Mouse (Mus musculus) telencephalon, adult 2 months (tissue): ENCODE data around the gene Slc24a1.

ENCODE experiments used
- DNase-seq: peaks from one replicate; pipeline ENCODE4 v3.0.0-alpha.2; 2011; ENCODE audit warnings: low read depth, low spot score

Slc24a1 gene

DNA sequence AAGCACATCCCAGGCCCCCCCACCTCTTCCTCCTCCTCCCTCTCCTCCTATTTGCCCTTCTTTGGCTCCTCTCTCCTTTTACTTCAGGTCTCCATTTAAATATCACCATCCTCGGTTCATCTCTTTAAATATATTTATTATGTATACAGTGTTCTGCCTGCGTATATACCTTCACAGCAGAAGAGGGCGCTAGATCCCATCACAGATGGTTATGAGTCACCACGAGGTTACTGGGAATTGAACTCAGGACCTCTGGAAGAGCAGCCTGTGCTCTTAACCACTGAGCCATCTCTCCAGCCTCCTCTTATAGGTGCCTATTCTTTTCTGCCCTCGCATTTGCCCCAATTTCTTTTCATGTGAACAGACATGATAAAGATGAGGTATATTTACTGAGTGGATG, 13.9 kb downstream of the Slc24a1 start:
- DNase-seq = no peak

DNA sequence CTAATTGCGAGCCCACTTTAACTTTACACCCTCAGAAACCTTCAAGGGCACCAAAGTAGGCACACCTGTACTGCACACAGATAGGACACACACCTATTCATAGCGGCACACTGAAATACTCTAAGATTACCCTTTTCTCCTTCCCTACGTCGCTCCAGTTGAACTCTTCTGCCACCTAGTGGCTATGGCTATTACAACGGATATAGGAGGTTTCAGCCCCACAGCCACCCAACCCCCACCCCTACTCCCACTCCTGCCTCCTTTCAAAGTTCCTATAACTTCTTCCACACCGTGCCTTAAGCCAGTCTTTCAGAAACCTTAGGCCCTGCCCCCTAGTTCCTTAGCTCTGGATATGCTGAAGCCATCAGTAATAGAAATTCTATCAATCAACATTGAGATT, 14.9 kb downstream of the Slc24a1 start:
- DNase-seq = no peak

- DNase-seq = no peak
Measured at GRCm38 (mm10) chr9:64934015-64934754, 17.2 kb downstream of the Slc24a1 start.

DNA sequence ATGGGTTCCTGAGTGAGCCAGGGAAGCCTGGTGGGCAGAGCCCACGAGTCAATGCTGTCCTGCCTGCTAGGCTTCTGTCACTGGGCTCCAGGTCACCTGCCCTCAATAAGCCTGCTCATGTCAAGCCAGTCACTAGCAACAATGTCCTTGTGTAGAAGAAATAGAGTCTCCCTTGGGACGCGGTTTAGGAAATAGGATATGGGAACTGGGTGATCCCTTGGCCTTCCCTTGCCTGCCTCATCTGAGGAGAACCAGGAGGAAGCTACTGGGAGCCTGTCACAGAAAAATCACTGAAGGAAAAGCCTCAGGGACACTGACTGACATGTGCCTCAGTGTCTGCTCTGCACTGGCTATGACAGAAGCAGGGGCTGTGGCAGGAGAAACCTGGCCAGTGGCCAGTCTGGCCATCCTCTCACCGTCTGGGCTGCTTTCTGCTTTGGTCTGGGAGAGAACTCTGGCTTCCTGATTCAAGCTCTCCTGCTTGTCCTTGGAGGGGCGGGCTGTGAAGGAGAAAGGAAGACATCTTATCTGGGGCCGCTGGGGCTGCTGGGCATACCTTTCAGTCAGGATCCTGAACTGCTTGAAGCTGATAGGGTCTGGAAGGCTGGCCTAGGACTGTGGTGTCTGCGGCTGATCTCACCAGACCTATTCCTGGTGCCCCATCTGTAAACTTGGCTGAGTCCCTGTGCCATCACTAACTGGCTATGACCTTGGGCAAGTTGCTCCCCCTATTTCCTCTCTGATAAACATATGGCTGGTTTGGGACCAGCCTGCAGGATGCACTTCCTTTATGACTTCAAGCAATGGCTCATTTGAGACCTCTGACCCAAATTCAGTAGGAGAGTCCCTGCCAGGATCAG, 19.4 kb downstream of the Slc24a1 start:
- no peak for DNase-seq

DNA sequence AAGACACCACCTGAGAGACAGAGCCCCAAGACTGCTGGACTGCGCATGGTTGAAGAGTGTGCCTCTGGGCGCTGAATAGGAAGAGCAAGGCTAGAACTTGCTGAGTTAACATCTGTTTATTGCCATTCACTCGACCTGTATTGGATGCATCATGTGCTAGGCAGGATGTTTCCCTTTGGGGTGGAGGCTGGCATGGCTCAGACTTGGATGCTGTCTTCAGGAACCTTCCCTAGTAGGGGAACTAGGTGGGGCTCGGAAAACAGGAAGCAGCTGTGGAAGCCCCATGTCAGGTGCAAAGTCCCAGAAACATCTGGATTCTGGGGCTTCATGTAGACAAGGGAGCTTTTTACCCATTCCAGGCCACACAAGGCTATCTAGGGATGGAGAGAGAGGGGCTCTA, 21.2 kb downstream of the Slc24a1 start:
- no peak for DNase-seq

DNA sequence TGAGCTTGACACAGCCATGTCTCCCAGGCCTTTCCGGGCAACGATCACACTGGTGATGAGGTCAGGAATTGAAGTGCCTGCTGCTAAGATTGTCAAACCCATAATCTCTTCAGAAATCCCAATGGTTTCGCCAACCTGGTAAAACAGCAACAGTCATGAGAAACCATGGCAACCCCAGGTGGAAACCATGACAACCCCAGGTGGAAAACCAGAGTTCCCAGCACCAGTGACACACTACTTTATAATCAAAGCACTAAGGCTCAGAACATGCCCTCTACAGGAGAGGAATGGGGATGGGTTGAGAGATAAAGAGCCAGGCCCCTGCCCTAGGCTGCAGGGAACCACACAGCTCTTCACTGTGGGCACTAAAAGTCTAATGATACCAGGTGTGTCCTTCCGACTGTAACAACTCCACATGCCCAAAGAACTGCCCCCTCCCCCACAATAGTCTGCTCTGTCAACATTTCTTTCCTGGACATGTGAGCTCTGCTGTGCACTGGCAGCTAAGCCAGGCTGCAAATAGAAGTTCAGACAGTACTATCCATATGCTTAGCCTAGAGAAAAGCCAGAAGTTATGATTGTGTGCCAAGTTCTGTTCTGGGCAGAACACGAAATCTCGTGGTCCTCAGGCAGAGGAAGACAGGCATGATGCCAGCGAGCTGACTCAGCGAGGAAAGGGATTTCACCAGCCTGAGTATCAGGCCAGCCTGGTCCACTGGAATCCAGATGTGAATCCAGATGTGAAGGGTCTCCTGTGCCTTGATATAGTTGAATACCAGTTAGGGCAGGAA, 25.0 kb downstream of the Slc24a1 start:
- DNase-seq = peak; percentile 89

- DNase-seq = no peak
Measured at GRCm38 (mm10) chr9:64925771-64926170, 25.6 kb downstream of the Slc24a1 start.

DNA sequence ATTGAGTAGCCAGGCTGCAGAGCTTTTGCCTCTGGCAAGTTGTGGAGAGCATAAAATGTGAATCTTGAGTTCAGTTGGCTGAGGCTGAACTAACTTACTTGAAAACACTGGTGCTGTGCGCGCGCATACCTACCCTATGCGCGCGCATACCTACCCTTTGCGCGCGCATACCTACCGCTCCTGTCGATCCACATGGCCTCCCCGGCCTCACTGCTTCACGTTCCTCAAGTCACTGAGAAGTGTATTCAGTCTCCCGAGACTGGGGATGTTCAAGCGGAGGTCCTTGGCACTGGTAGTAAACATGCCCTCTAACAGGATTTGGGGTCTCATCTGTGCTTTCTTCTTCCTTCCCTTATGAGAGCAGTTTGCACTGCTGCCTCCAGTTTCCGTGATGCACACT, 32.8 kb downstream of the Slc24a1 start:
- DNase-seq = no peak

GRCm38 (mm10) chr9:64914629-64915028, 36.8 kb downstream of the Slc24a1 start:
- DNase-seq = no peak

DNA sequence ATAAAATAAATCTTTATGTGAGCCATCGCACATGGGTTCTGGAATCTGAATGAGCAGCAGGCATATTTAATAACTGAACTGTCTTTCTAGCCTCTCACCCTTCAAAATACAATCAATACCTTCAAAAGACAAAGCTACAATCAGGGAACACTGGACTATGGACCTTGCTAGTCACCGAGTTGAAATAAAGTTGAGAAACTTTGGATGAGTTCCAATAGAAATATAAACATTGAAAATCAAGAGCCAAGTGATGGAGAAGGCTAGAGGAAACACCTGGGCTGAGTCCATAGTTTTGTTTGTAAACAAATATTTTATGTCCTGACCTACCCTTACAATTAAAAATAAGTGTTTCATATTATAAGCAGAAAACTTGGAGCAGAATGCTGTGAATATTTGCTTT, 37.4 kb downstream of the Slc24a1 start:
- DNase-seq = no peak

DNA sequence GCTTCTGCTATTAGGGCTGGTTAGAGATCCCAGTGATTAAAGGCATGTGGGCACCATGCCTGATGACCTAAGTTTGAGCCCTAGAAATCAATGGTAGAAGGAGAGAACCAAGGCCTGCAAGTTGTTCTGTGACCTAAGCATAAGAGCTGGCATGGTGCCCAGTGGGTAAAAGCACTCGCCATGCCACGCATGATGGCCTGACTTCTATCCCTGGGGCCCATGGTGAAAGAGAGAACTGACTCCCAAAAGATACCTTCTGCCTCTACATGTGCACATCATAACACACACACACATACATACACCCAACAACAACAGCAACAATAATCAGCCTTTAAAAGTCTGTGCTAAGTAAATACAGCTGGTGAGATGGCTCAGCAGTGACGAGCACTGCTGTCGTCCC, 38.0 kb downstream of the Slc24a1 start:
- DNase-seq = no peak

- no peak for DNase-seq
Measured at GRCm38 (mm10) chr9:64907441-64907840, 44.0 kb downstream of the Slc24a1 start.

- DNase-seq = no peak
Measured at GRCm38 (mm10) chr9:64904917-64905640, 46.3 kb downstream of the Slc24a1 start.

DNA sequence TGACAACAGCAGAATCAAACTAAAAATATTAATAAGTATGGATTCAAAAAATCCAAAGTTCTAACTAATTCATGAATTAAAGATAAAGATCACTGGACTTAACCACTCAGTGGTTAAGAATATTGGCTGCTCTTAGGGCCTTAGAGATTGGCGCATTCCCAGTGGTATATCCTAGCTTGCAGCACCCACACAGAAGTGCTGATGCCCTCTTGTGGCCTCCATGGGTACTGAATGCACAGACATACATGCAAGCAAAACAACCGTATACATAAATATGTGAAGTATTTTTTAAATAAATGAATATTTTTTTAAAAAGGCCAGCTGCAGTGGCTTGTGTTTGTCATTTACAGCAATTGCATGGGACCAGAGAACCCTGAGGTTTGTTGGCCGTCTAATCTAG, 48.0 kb downstream of the Slc24a1 start:
- peak; percentile 63 for DNase-seq

DNA sequence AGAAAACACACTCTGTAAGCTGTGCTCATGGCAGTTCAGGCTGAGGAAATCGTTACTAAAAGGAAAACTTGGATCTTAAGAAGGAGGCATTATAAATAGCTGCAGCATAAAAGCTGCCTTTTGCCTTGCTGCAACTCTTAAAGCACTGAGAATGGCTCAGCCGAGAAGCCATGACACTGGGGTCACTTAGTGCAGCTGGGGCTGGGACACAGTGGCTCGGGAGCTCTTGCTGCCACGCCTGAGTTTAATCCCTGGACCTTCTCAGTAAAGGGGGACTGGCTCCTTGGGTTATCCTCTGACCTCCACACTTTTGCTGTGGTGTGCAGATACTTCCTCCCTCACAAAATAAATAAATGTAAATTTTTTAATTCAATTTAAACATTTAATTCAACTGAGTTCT, 48.5 kb downstream of the Slc24a1 start:
- DNase-seq = no peak

DNA sequence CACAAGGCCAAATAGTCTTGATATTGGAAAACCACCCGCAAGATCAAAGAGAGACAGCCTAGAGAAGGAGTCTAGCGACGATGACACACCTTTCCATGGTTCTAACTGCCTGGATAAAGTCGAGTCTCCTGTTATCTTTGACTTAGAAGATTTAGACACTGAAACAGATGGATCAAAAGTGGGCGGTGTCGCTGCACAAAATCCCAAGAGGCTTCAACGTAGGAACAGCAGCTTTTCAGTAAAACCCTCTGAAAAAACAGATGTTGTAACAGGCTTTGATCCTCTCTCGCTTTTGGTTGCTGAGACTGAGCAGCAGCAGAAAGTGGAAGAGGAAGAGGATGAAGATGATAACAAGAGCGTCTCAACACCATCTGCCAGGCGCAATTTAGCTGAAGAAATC, 54.8 kb downstream of the Slc24a1 start:
- DNase-seq = peak; percentile 67

DNA sequence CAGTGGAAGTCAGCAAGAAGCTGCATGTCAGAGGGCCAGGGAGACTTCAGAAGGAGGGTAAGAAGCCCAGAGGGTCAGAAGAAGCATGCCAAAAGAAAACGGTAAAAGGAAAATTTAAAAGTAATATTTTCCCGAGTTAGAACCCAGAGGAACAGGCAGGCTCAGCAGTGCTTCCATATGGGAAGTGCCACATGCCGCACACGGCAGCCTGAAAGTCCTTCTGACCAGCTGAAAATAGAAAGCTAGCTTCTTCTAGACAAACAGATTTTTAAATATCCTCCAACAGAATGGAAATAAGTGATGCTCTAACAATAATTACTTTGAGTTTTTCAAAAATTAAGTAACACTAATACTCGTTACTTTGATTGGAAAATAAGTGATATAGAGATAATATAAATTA, 65.4 kb downstream of the Slc24a1 start:
- no peak for DNase-seq
